Mouse (Mus musculus) midbrain, embryonic 16.5 days (tissue): Measurements from ENCODE around the gene Prl8a8. TPM values are rescaled to one million over a fixed set of nuclear protein-coding genes. Genes with fewer than 3 reads are reported as not detected.

Source experiments
- ATAC-seq: fragments of 200-750 bp; cut with Nextera tagmentation; 2 replicates; pipeline ENCODE4 v1.8.0; 2017; ENCODE audit warnings: moderate TSS enrichment
- H3K27ac ChIP-seq: fragments of 300-500 bp; sonication (generic); 2 replicates; pipeline ENCODE4 v1.5.1; 2014; ENCODE audit warnings: mild to moderate bottlenecking, low read length, mixed read lengths
- H3K27me3 ChIP-seq: fragments of 300-500 bp; sonication (generic); 2 replicates; pipeline ENCODE4 v1.6.1; 2014; ENCODE audit warnings: low read depth, low read length, mixed read lengths; ENCODE audit not compliant: control insufficient read depth, insufficient read depth
- H3K36me3 ChIP-seq: fragments of 300-500 bp; sonication (generic); 2 replicates; pipeline ENCODE4 v1.6.1; 2014; ENCODE audit warnings: mild to moderate bottlenecking, low read length, moderate library complexity, mixed read lengths; ENCODE audit not compliant: control insufficient read depth, insufficient read depth
- H3K4me1 ChIP-seq: fragments of 300-500 bp; sonication (generic); 2 replicates; pipeline ENCODE4 v1.6.1; 2014; ENCODE audit warnings: mild to moderate bottlenecking, low read length, mixed read lengths; ENCODE audit not compliant: control insufficient read depth, insufficient read depth
- H3K4me2 ChIP-seq: fragments of 300-500 bp; sonication (generic); 2 replicates; pipeline ENCODE4 v1.6.1; 2014; ENCODE audit warnings: mild to moderate bottlenecking, low read length, mixed read lengths
- H3K4me3 ChIP-seq: fragments of 300-500 bp; sonication (generic); 2 replicates; pipeline ENCODE4 v1.5.1; 2014; ENCODE audit warnings: low read depth, mild to moderate bottlenecking, low read length, moderate library complexity, mixed read lengths
- H3K9ac ChIP-seq: fragments of 300-500 bp; sonication (generic); 2 replicates; pipeline ENCODE4 v1.6.1; 2014; ENCODE audit warnings: low read depth, low read length, mixed read lengths
- H3K9me3 ChIP-seq: fragments of 300-500 bp; sonication (generic); replicated peaks from 2 replicates; pipeline ENCODE4 v1.6.1; 2014; ENCODE audit warnings: mild to moderate bottlenecking, low read length, mixed read lengths; ENCODE audit not compliant: control insufficient read depth, poor library complexity, severe bottlenecking
- WGBS: fragments of 180-500 bp; shearing (Covaris S2); extraction: QIAGEN DNeasy Blood & Tissue Kit; methylation state at CpG from one replicate; pipeline ENCODE4 v1.1.7; 2014; 5-methylcytosine and 5-hydroxymethylcytosine counted together
- polyA plus RNA-seq: library from polyadenylated mRNA; unstranded; fragments of >200 nt; fragmentation: Nextera tagmentation; extraction: Ambion mirVana; gene quantifications from 2 replicates; pipeline ENCODE4 v1.2.1, GENCODE M21; 2015

The Prl8a8 gene
- polyA plus RNA-seq = not detected in 2 replicates

DNA sequence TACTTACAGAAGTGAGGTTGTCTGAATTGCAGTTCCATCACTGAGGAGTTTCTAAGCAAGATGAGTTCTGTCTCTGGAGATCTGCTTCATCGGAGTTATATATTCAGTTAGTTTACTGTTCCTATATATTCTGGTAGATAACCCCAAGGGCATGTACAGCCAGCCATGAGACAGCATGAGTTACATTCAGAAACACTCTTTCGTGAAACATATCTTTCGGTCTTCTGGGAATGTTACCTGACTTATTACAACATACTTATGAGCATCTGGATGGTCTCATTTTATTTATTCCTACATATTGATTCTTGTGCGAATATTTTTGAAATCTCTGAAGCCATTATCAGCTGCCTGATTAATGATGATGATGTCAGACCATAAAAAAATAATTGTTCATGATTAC is at the start of gene Prl8a8:
Gene Prl8a8 (minus strand): TSS at position 101 of the 400 bp plus-strand sequence.
- Histone ChIP-seq H3K36me3 (no peaks in the 10 kb centered on the region), H3K27ac (no peak within 1 kb of the TSS), H3K4me3 (no peak within 1 kb of the TSS), H3K4me1 (no peaks in the 10 kb centered on the region), H3K4me2 (no peak within 1 kb of the TSS), H3K9me3 (no peaks in the 10 kb centered on the region), H3K9ac (no peak within 1 kb of the TSS), H3K27me3 (no peaks in the 10 kb centered on the region)
- no peak for ATAC-seq
- 89% methylated on average over 4 of the region's 4 CpGs for WGBS

DNA sequence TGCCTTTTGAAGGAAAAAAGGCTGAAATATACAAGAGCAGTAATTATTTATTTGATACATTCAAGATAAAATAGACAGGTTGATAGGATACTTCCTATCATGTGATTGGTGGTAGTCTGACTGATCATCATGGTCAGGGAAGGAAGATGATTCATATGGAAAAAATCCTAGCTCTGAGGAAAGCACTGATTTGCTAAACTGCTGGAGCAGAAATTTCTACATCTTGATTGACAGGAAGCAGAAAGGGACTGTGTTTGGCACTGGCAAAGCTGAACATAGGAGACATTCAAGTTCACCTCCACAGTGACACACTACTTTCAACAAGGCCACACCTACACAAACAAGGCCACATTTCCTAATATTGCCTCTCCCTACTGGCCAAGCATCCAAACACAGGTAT is 40.3 kb upstream of the Prl8a8 start:
- Histone ChIP-seq H3K4me2 (no peak overlapping the region), H3K9ac (no peak overlapping the region), H3K27ac (no peak overlapping the region), H3K4me1 (no peaks in the 10 kb centered on the region), H3K36me3 (no peaks in the 10 kb centered on the region), H3K27me3 (no peaks in the 10 kb centered on the region), H3K4me3 (no peak overlapping the region), H3K9me3 (no peaks in the 10 kb centered on the region)
- no peak for ATAC-seq

GRCm38 (mm10) chr13:27523156-27523555 is 10.1 kb upstream of the Prl8a8 start:
- H3K4me2 ChIP-seq = no peak overlapping the region
- no peak for ATAC-seq
- H3K4me3 ChIP-seq = no peak overlapping the region
- 95% methylated on average over 4 of the region's 4 CpGs for WGBS
- H3K9ac ChIP-seq = no peak overlapping the region
- H3K27me3 ChIP-seq = no peaks in the 10 kb centered on the region
- H3K4me1 ChIP-seq = no peaks in the 10 kb centered on the region
- no peak overlapping the region for H3K27ac ChIP-seq
- no peaks in the 10 kb centered on the region for H3K36me3 ChIP-seq
- H3K9me3 ChIP-seq = no peaks in the 10 kb centered on the region

DNA sequence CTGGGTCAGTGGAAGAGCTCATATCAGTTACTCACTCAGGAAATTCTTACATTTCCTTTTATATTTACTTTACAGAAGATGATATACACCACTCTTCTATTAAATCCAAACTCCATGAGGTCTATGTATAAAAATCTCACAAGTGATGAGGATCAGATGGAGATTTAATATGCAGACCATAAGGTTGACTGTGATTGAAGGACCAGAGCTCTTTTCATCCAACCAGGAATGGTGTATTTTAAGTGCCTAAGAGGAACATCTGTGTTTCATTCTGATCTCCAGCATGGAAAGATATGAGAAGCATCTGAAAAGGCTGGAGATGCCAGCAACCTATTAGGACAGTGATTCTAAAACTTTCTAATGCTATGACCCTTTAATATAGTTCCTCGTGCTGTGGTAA is 5.4 kb downstream of the Prl8a8 start:
- Histone ChIP-seq H3K9ac (no peak overlapping the region), H3K9me3 (no peaks in the 10 kb centered on the region), H3K4me2 (no peak overlapping the region), H3K4me3 (no peak overlapping the region), H3K27ac (no peak overlapping the region), H3K4me1 (no peaks in the 10 kb centered on the region), H3K36me3 (no peaks in the 10 kb centered on the region), H3K27me3 (no peaks in the 10 kb centered on the region)
- WGBS = 86% methylated on average over 1 of the region's 1 CpGs
- ATAC-seq = no peak

Other genes starting within 250 kb of the Prl8a8 start
- gene Prl6a1, start 200.6 kb downstream of the Prl8a8 start, polyA plus RNA-seq = not detected in 2 replicates
- not detected in 2 replicates for gene Prl8a2, start 167.5 kb downstream of the Prl8a8 start, polyA plus RNA-seq
- gene Prl2b1, start 122.4 kb downstream of the Prl8a8 start, polyA plus RNA-seq = not detected in 2 replicates
- not detected in 2 replicates for gene Prl8a6, start 74.5 kb downstream of the Prl8a8 start, polyA plus RNA-seq
- gene Prl8a9, start 51.4 kb upstream of the Prl8a8 start, polyA plus RNA-seq = not detected in 2 replicates
- gene Prl8a1, start 69.0 kb upstream of the Prl8a8 start, polyA plus RNA-seq = not detected in 2 replicates
- gene Prl7b1, start 97.4 kb upstream of the Prl8a8 start, polyA plus RNA-seq = not detected in 2 replicates
- gene Prl7a1, start 129.3 kb upstream of the Prl8a8 start, polyA plus RNA-seq = not detected in 2 replicates
- gene Prl7a2, start 154.8 kb upstream of the Prl8a8 start, polyA plus RNA-seq = not detected in 2 replicates
- gene Prl7d1, start 203.5 kb upstream of the Prl8a8 start, polyA plus RNA-seq = not detected in 2 replicates